Comparison of ENCODE assay signal across 16 mouse cellular contexts in genomic region chr15:77806565-77807263, GRCm38 (mm10). TPM values are rescaled to one million over a fixed set of nuclear protein-coding genes. Genes with fewer than 3 reads are reported as not detected.
DNase-seq lines count a peak whose midpoint lies in the region; ATAC-seq and TF ChIP-seq lines count a peak whose summit lies in the region.
"Had no signal": no experiment of that assay in that cellular context is flagged by ENCODE, and none has a peak within 500 bp of the region (broad histone marks: within the 10 kb centered on the region; RNA-seq: fewer than 3 reads in every experiment).

No protein-coding gene starts in this region.

- intact Hi-C loops in gastrocnemius, adult 2 months (cut with DNase I), result no loop called here
- intact Hi-C loops in left cerebral cortex, postnatal 4 days (cut with DNase I), result no loop called here

- H3K4me2 ChIP-seq in lung, postnatal 0 days (replicated peaks; ENCODE audit: low read depth, low read length), result no peak overlapping the region
- H3K4me2 ChIP-seq in forebrain, embryonic 13.5 days, result no peak overlapping the region
- H3K4me2 ChIP-seq: liver, embryonic 13.5 days had no signal

- H3K27me3 ChIP-seq in lung, postnatal 0 days (replicated peaks; ENCODE audit: insufficient read depth, low read length), result no peaks in the 10 kb centered on the region
- no peaks in the 10 kb centered on the region for H3K27me3 ChIP-seq in small intestine, adult 2 months (ENCODE audit: control insufficient read depth, insufficient read depth, low read length)
- H3K27me3 ChIP-seq in forebrain, embryonic 13.5 days, result no peaks in the 10 kb centered on the region
- H3K27me3 ChIP-seq: liver, embryonic 13.5 days had no signal

- peak; percentile 22; the same call in 1 of the 2 replicates for ATAC-seq in lung, postnatal 0 days
- no peak for ATAC-seq in forebrain, embryonic 13.5 days

- no peak for TF ChIP-seq CTCF in gastrocnemius, adult 2 months (IDR thresholded peaks at IDR 0.05)
- TF ChIP-seq CTCF in lung, postnatal 0 days (IDR thresholded peaks at IDR 0.05), result no peak
- TF ChIP-seq CTCF in embryonic fibroblast, embryonic 13.5 days (IDR thresholded peaks at IDR 0.05; ENCODE audit: borderline replicate concordance, insufficient read depth, low read length), result no peak
- no peak for TF ChIP-seq CTCF in small intestine, adult 2 months (IDR thresholded peaks at IDR 0.05; ENCODE audit: extremely low read depth, insufficient read length, insufficient replicate concordance, low read depth, low read length)

- no peak overlapping the region for H3K4me3 ChIP-seq in gastrocnemius, adult 2 months
- no peak overlapping the region for H3K4me3 ChIP-seq in lung, postnatal 0 days (ENCODE audit: low read depth, low read length)
- H3K4me3 ChIP-seq in embryonic fibroblast, embryonic 13.5 days (ENCODE audit: insufficient read depth, low read length), result no peak overlapping the region
- H3K4me3 ChIP-seq in small intestine, adult 2 months (ENCODE audit: low read depth, low read length), result no peak overlapping the region
- H3K4me3 ChIP-seq in forebrain, embryonic 13.5 days, result no peak overlapping the region
- H3K4me3 ChIP-seq: liver, embryonic 13.5 days had no signal

- 56% methylated on average over 13 of the region's 13 CpGs for WGBS in lung, postnatal 0 days
- 65% methylated on average over 13 of the region's 13 CpGs for WGBS in small intestine, adult 2 months
- WGBS in forebrain, embryonic 13.5 days, result 81% methylated on average over 13 of the region's 13 CpGs

- H3K27ac ChIP-seq in gastrocnemius, adult 2 months, result peak overlapping the region; percentile 82
- peak overlapping the region; percentile 45 for H3K27ac ChIP-seq in lung, postnatal 0 days (ENCODE audit: low read length)
- H3K27ac ChIP-seq in embryonic fibroblast, embryonic 13.5 days (ENCODE audit: insufficient read depth, low read length), result peak overlapping the region; percentile 95
- H3K27ac ChIP-seq in small intestine, adult 2 months (ENCODE audit: insufficient read depth, low read depth, low read length), result peak overlapping the region; percentile 73
- no peak overlapping the region for H3K27ac ChIP-seq in forebrain, embryonic 13.5 days

- 0 out of 2 replicates have a peak, but pooled peaks have one; percentile 28 for TF ChIP-seq POLR2A in embryonic fibroblast, embryonic 13.5 days (IDR thresholded peaks at IDR 0.05; ENCODE audit: low read depth, low read length)
- TF ChIP-seq POLR2A in small intestine, adult 2 months (IDR thresholded peaks at IDR 0.05; ENCODE audit: low read depth, low read length), result no peak

- no peak for DNase-seq in gastrocnemius, adult 2 months
- DNase-seq in gastrocnemius, postnatal 10 days, result no peak
- no peak for DNase-seq in lung, postnatal 0 days (ENCODE audit: low spot score)
- DNase-seq in lung, postnatal 10 days, result no peak
- no peak for DNase-seq in left cerebral cortex, postnatal 4 days
- DNase-seq: adrenal gland, postnatal 25 days; B cell, adult 2 months; cerebellum, adult 2 months; kidney, adult 9 months; layer of hippocampus, postnatal 36 days; liver, embryonic 13.5 days; right cerebral cortex, postnatal 14 days had no signal

- peaks cover 5% of the 10 kb centered on the region; the same call in 1 of the 2 replicates for H3K4me1 ChIP-seq in lung, postnatal 0 days (ENCODE audit: insufficient read depth, low read depth, low read length)
- peaks cover 72% of the 10 kb centered on the region for H3K4me1 ChIP-seq in embryonic fibroblast, embryonic 13.5 days (ENCODE audit: control insufficient read depth, insufficient read depth, low read length)
- peaks cover 39% of the 10 kb centered on the region for H3K4me1 ChIP-seq in small intestine, adult 2 months (ENCODE audit: control insufficient read depth, insufficient read depth, insufficient read length, low read length)
- peaks cover 15% of the 10 kb centered on the region for H3K4me1 ChIP-seq in forebrain, embryonic 13.5 days

- 0 out of 2 replicates have a peak overlapping the region, but pooled peaks have one; percentile 6 for H3K9ac ChIP-seq in lung, postnatal 0 days (replicated peaks; ENCODE audit: low read depth)
- no peak overlapping the region for H3K9ac ChIP-seq in forebrain, embryonic 13.5 days

- peak; percentile 69 for TF ChIP-seq EP300 in lung, postnatal 0 days (IDR thresholded peaks at IDR 0.05)

- peaks cover 48% of the 10 kb centered on the region; the same call in 1 of the 2 replicates for H3K36me3 ChIP-seq in lung, postnatal 0 days (ENCODE audit: insufficient read depth, low read length)
- H3K36me3 ChIP-seq in small intestine, adult 2 months (ENCODE audit: control insufficient read depth, insufficient read depth, low read length), result peaks cover 81% of the 10 kb centered on the region
- peaks cover 43% of the 10 kb centered on the region for H3K36me3 ChIP-seq in forebrain, embryonic 13.5 days (ENCODE audit: poor library complexity, severe bottlenecking)

- no peaks in the 10 kb centered on the region for H3K9me3 ChIP-seq in lung, postnatal 0 days (ENCODE audit: low read length)
- no peaks in the 10 kb centered on the region for H3K9me3 ChIP-seq in forebrain, embryonic 13.5 days (replicated peaks)
- H3K9me3 ChIP-seq: liver, embryonic 13.5 days had no signal

RNA-seq across cellular contexts. Expression of gene Myh9, which starts 35.3 kb away (rescaled TPM):
- 10 to 100 TPM; 37.4 to 57.4 TPM for total RNA-seq in gastrocnemius, adult 2 months (2021)
- 100 to 1,000 TPM; 117 to 155 TPM for total RNA-seq in gastrocnemius, postnatal 10 days (2021)
- 59.3 and 67.3 TPM in 2 replicates for polyA plus RNA-seq in lung, postnatal 0 days (2015; fragmentation: Nextera tagmentation; extraction: Ambion mirVana)
- 718 and 1,071 TPM in 2 replicates for polyA plus RNA-seq in embryonic fibroblast, embryonic 13.5 days (2011; ENCODE audit: insufficient read length, low read depth, missing spikeins)
- polyA plus RNA-seq in small intestine, adult 2 months (2012; rRNA removed), result 44.8 and 89.4 TPM in 2 replicates
- polyA plus RNA-seq in forebrain, embryonic 13.5 days (2015; fragmentation: Nextera tagmentation; extraction: Ambion mirVana), result 13.4 and 14.4 TPM in 2 replicates
- 10 to 100 TPM; 59.5 to 63.4 TPM for total RNA-seq in left cerebral cortex, postnatal 4 days (2021)

RNA-seq across cellular contexts. Expression of gene Apol8, which starts 49.9 kb away (rescaled TPM):
- total RNA-seq in gastrocnemius, adult 2 months (2021), result under 1 TPM; 0.08 to 0.31 TPM
- under 1 TPM in 1 of 2 experiments, not detected in 1; 0.61 TPM for total RNA-seq in gastrocnemius, postnatal 10 days (2021)
- polyA plus RNA-seq in lung, postnatal 0 days (2015; fragmentation: Nextera tagmentation; extraction: Ambion mirVana), result 0.06 and 0.26 TPM in 2 replicates
- 0.58 and 2.6 TPM in 2 replicates for polyA plus RNA-seq in embryonic fibroblast, embryonic 13.5 days (2011; ENCODE audit: insufficient read length, low read depth, missing spikeins)
- 0.10 and 0.11 TPM in 2 replicates for polyA plus RNA-seq in small intestine, adult 2 months (2012; rRNA removed)
- 0.08 TPM in 1 of 2 replicates, not detected in the other for polyA plus RNA-seq in forebrain, embryonic 13.5 days (2015; fragmentation: Nextera tagmentation; extraction: Ambion mirVana)
- under 1 TPM; 0.48 to 0.97 TPM for total RNA-seq in left cerebral cortex, postnatal 4 days (2021)
- total RNA-seq: adrenal gland, postnatal 25 days; heart, postnatal 10 days had no signal
